Mouse (Mus musculus): ENCODE measurements around the gene Ldlr.
A peak's percentile ranks its signal among the peaks of the same experiment; 100 is the strongest.
"Not testable (repeated sequence)": the region's sequence is repeated elsewhere in the genome, so short reads cannot be mapped to it uniquely, and the experiment has no call there.

DNA sequence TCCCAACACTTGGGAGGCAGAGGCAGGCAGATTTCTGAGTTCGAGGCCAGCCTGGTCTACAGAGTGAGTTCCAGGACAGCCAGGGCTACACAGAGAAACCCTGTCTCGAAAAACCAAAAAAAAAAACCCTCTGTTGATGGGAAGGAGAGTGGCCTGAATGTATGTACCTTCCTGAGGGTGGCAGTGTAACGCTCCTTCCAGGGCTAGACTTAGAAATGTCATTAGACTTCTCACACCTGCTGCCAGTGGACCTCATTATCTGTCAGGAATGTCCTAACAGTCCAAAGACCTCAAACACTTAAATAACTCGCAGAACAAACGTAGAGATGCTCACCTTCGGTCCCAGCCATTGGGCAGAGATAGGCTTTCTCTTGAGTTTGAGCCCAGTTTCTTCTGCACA is 24.0 kb upstream of the Ldlr start:
- peak; percentile 25; the same call in 1 of the 2 replicates for TF ChIP-seq CTCF (IDR thresholded peaks at IDR 0.05; ENCODE audit: extremely low read depth, insufficient read depth, low read length)
- TF ChIP-seq POLR2A (IDR thresholded peaks at IDR 0.05; ENCODE audit: extremely low read depth, insufficient read depth, low read length), result not testable (repeated sequence)

Measured in cortical plate, adult 2 months (tissue).